Mouse (Mus musculus) megakaryocyte-erythroid progenitor cell, adult 5-6 weeks (primary cell): ENCODE measurements around the gene Vipas39. TPM values are rescaled to one million over a fixed set of nuclear protein-coding genes. Genes with fewer than 3 reads are reported as not detected.
A peak's percentile ranks its signal among the peaks of the same experiment; 100 is the strongest.
"Not testable (repeated sequence)": the region's sequence is repeated elsewhere in the genome, so short reads cannot be mapped to it uniquely, and the experiment has no call there.

Experiments used
- ATAC-seq: replicated peaks from 2 replicates; pipeline ENCODE4 v1.8.0; 2016; ENCODE audit warnings: mild to moderate bottlenecking, inconsistent platforms; ENCODE audit not compliant: severe bottlenecking, poor library complexity, low FRiP score, low TSS enrichment
- total RNA-seq, 2 experiments: library from RNA; stranded (forward) in 1 of 2; stranded (reverse) in 1 of 2; fragments of 200-1000, 215-1000 nt in 1 of 2; fragments of >200 nt in 1 of 2; fragmentation: Nextera tagmentation in 1 of 2; gene quantifications; 2 replicates each; pipeline ENCODE4 v1.2.3; 2014 to 2017

Gene Vipas39
- total RNA-seq (2014; fragmentation: Nextera tagmentation) (20.5 and 25.5 TPM in 2 replicates), total RNA-seq (2017) (15.8 and 26.0 TPM in 2 replicates)

DNA sequence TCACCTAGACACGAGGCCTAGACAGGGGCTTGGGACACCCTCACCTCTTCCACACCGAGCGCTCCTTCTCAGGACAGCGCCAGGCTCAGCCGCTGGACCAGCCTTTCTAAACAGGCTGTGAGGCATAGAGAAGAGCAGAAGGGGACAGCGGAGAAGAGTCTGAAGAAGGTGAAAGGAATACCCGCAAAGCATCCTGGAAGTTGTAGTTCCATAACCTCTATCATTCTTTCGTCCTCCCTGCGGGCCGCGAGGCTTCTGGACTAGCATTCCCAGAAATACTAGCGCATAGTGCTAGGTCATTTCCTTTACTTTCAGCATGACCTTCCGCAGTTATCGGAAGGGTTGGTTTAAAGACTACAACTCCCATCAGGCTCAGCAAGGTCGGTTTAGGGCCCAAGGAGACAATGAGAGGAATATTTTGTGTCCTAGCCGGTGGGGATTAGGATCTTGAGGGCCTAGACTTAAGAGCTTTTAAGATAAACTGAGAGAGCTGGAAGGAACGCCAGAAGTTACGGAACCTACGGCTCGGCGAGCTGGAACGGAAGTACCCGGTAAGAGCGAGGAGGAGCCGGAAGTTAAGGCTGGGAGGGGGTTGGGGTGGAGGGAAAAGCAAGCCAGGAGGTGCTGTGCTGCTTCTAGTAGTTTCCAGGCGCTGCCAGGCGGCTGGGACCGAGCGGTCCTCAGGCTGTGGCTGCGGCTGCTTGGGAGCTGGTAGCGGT, at the start of gene Vipas39, which contains the start of gene Ahsa1:
Gene Vipas39 (minus strand): TSS at position 149 of the 719 bp plus-strand sequence.
Gene Ahsa1 (plus strand): TSS at position 372 of the 719 bp plus-strand sequence.
- ATAC-seq = peak; percentile 92

GRCm38 (mm10) chr12:87313098-87313497, 47.0 kb upstream of the Vipas39 start:
- no peak for ATAC-seq

GRCm38 (mm10) chr12:87306584-87306844, 40.5 kb upstream of the Vipas39 start:
- not testable (repeated sequence) for ATAC-seq

DNA sequence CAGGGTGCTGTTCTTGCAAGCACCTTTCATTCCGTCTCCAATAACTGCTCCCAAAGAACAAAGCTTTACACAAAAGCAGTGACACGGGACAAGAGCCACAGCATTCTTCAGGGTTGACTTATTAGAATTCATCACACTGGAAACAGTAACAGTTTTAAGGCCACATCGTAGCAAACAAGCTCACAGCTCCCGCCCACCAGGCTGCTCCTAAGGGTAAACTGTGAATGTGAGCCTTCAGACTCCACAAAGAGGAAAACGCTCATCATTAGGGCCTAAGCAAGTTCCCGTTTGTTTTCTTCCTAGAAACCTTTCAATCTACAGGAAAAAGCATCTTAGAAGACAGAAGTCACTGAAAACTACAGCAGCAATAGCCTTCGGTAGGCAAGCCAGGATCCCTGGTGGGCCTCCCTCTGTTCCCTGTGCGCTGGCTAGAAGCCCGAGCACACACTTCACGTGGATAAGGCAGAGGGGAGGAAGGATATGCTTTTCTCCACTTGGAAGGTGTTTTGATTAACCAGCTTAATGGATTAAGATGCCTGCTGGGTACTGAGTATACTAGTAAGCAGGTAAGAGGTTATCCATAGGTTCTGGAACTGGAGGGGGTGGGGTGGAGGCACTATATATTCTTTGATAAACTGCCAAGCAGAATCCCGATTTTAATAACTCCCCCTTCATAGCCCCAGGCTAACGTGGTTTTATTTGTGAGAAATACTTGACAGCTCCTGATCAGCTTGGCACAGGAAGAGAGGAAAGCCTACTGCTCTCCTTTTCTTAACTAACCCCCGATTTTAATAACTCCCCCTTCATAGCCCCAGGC, 39.9 kb upstream of the Vipas39 start:
- no peak for ATAC-seq

GRCm38 (mm10) chr12:87301189-87301588, 35.1 kb upstream of the Vipas39 start:
- ATAC-seq = no peak

- no peak for ATAC-seq
Observed at GRCm38 (mm10) chr12:87300441-87300690, 34.3 kb upstream of the Vipas39 start.

- peak; percentile 53 for ATAC-seq
Observed at GRCm38 (mm10) chr12:87299657-87300440, 33.8 kb upstream of the Vipas39 start, which contains the start of gene Ism2. Gene Ism2, minus strand, starts transcription at chr12:87299705.

DNA sequence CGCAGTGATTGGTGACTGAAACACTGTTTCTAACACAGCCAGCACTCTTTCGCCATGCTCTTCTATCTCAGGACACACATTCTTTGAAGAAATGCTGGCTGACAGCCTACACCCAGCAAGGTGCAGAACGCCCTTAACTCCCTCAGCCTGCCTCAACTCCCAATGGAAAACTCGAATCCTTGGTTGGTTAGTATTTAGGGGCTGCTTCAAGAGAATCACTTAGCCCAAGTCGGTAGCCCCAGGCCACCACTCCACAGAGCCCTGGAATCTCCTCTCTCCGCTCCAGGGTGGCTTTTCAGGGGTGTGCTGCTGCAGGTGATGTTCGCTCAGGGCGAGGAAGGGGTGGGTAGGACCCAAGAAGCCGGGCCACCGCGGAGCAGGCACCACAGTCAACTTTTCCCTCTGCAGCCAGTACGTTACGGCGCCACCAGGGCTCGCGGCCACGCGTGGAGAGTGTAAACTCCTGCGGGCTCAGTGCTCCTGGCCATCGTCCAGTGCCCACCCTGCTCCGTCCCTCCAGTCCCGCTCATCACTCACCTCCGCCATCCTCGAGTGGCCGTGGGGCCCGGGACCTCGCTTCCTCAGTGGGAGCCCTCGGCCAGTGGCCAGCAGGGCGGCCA, 33.1 kb upstream of the Vipas39 start:
- peak; percentile 35 for ATAC-seq

DNA sequence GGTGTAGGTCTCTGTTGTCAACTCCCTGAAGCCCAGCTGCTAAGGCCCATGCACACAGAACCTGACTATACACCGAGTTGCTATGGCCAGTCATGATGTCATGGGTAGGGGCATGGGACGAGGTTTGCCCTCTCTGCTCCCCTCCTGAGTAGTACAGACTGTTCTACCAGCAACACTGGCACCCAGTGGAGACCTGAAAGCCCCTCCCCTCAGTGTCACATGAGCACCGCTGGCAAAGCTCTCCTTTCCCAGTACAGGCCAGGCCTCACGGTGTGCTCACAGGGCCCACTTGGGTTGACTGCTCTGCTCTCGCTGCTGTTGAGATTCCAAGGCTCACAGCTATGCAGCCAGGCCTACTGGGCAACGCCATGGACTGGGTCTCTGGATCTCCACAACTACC, 27.9 kb upstream of the Vipas39 start:
- peak; percentile 23; the same call in 1 of the 2 replicates for ATAC-seq

- no peak for ATAC-seq
Observed at GRCm38 (mm10) chr12:87289100-87289499, 23.0 kb upstream of the Vipas39 start.

DNA sequence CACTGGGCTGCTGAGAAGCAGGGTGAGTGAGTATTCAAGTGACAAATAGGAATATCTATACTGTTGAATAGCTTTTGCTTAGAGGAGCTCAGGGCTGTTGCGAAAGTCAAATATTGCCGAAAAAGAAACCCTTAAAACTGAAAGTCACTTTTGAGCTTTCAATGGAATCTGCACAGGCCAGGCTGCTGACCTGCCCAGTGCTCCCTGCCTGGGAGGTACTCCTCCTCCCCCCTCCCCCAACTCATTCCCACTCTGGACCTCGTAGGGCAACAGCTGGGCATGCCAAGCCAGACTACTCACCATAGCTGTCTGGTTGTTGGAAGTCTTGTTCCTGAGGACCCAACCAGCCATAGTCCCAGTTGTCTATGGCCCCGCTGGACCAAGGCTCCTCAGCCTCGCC, 18.7 kb upstream of the Vipas39 start:
- 0 out of 2 replicates have a peak, but pooled peaks have one; percentile 15 for ATAC-seq

- no peak for ATAC-seq
Observed at GRCm38 (mm10) chr12:87284268-87284667, 18.2 kb upstream of the Vipas39 start.

DNA sequence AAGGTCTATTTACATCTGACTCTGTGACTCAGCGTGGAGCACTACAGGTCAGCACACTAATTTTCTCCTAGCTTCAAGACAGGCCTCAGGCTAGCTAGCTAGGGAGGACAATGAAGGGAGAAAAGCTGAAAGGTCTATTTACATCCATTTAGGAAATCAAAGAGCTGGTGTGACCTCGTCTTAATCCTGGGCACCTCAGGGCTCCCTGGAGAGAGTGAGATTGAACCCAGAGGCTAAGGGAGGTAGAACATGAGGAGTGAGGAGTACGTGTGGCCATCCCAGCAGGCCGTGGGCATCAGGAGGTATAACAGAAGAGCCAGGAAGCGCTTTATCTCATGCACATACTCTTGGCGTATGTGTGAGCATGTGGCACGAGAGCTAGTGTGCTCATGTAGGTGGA, 17.6 kb upstream of the Vipas39 start:
- no peak for ATAC-seq

DNA sequence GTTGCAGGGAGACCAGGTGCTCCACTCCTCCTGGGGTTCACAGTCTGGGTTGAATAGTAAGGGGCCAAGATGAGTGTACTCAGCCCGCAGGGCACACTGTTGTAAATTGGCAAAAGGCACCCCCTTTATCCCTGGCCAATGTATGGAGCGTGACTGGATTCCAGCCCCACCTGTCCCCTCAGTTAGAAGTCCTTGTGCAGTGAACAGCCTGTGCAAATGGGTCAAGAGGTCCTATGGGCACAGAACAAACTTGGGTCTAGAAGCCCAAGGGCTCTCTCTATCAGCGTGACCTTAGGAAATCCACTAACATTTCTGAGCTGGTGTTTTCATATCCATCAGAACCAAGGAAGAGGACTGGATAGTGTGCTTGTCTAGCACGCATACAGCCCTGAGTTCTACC, 16.7 kb upstream of the Vipas39 start:
- ATAC-seq = no peak

GRCm38 (mm10) chr12:87281766-87282165, 15.7 kb upstream of the Vipas39 start:
- no peak for ATAC-seq

GRCm38 (mm10) chr12:87279879-87280278, 13.8 kb upstream of the Vipas39 start:
- ATAC-seq = no peak

DNA sequence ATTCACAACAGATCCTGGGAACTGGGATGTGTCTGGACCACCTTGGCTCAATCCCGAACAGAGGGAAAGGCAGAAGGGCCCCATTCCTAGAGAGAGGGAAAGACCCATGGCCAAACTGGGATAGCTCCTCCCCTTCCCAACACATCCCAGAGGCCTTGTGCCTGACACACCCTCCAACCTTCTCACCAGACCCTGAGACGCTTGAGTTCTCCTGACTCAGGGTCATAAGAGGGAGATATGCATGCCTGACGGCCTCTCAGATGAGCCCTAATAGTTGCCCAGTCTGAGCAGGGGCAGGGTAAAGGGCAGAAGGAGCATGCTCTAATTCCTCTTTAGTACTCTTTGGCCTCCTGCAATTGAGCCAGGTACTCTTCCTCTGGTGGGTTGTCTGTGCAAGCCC, 13.3 kb upstream of the Vipas39 start:
- no peak for ATAC-seq

DNA sequence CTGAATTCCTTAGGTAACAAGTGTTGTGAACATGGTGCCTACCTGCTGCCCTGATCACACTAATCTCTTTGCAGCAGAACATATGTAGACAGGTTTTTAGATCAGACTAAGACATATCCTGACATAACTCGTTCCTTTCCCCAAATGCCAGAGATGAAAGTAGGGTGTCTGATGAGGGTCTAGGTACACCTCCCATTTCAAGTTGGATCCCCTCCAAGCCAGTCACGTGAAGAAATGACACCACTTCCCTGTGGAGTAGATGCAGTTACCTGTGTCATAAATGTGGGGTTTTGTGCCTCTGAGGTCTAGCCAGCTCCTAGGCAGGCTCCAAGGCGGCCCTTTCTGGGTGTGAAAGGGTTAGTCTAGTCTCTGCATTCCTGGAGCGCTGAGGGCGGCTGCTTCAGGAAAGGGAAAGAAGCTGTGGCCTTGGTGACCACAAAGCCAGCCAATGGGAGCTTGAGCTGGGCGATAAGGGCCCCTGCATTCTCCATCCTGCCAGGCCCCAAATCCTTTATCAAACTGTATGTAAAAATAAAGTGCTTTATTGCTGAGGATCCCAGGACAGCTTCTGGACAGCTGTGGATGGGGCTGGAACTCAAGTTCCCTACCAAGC, 12.2 kb upstream of the Vipas39 start:
- ATAC-seq = peak; percentile 38

GRCm38 (mm10) chr12:87277251-87277650, 11.2 kb upstream of the Vipas39 start:
- not testable (repeated sequence) for ATAC-seq
